Mouse (Mus musculus) kidney, embryonic 16.5 days (tissue): ENCODE measurements around the gene Iqce. TPM values are rescaled to one million over a fixed set of nuclear protein-coding genes. Genes with fewer than 3 reads are reported as not detected.

Experiments used
- ATAC-seq: fragments of 200-750 bp; cut with Nextera tagmentation; 2 replicates; pipeline ENCODE4 v1.8.0; 2017; ENCODE audit warnings: moderate TSS enrichment; ENCODE audit not compliant: low FRiP score, low TSS enrichment
- H3K27ac ChIP-seq: fragments of 300-500 bp; sonication (generic); 2 replicates; pipeline ENCODE4 v1.5.1; 2014; ENCODE audit warnings: low read length
- H3K27me3 ChIP-seq: fragments of 300-500 bp; sonication (generic); 2 replicates; pipeline ENCODE4 v1.6.1; 2014; ENCODE audit warnings: low read length, control low read depth, mixed read lengths; ENCODE audit not compliant: insufficient read depth
- H3K36me3 ChIP-seq: fragments of 300-500 bp; sonication (generic); 2 replicates; pipeline ENCODE4 v1.6.1; 2014; ENCODE audit warnings: low read length, control low read depth, mixed read lengths; ENCODE audit not compliant: insufficient read depth
- H3K4me1 ChIP-seq: fragments of 300-500 bp; sonication (generic); 2 replicates; pipeline ENCODE4 v1.6.1; 2014; ENCODE audit warnings: low read length, control low read depth, mixed read lengths; ENCODE audit not compliant: insufficient read depth
- H3K4me2 ChIP-seq: fragments of 300-500 bp; sonication (generic); replicated peaks from 2 replicates; pipeline ENCODE4 v1.6.1; 2014; ENCODE audit warnings: low read depth, low read length
- H3K4me3 ChIP-seq: fragments of 300-500 bp; sonication (generic); 2 replicates; pipeline ENCODE4 v1.5.1; 2014; ENCODE audit warnings: mild to moderate bottlenecking, low read length
- H3K9ac ChIP-seq: fragments of 300-500 bp; sonication (generic); replicated peaks from 2 replicates; pipeline ENCODE4 v1.6.1; 2014; ENCODE audit warnings: low read length
- H3K9me3 ChIP-seq: fragments of 300-500 bp; sonication (generic); 2 replicates; pipeline ENCODE4 v1.6.1; 2016; ENCODE audit warnings: low read length, control low read depth
- WGBS: fragments of 180-500 bp; shearing (Covaris S2); extraction: QIAGEN DNeasy Blood & Tissue Kit; methylation state at CpG from one replicate; pipeline ENCODE4 v1.1.7; 2014; 5-methylcytosine and 5-hydroxymethylcytosine counted together
- polyA plus RNA-seq: library from polyadenylated mRNA; unstranded; fragments of >200 nt; fragmentation: Nextera tagmentation; extraction: Ambion mirVana; gene quantifications from 2 replicates; pipeline ENCODE4 v1.2.1, GENCODE M21; 2015

Iqce gene
- polyA plus RNA-seq, 1 experiment from 2014 or later: 26.0 TPM

GRCm38 (mm10) chr5:140710315-140710714 is 8.1 kb upstream of the Iqce start:
- Histone ChIP-seq H3K9ac (no peak overlapping the region), H3K4me1 (peaks cover 7% of the 10 kb centered on the region), H3K4me2 (no peak overlapping the region), H3K9me3 (no peaks in the 10 kb centered on the region), H3K36me3 (peaks cover 61% of the 10 kb centered on the region), H3K27me3 (no peaks in the 10 kb centered on the region), H3K27ac (no peak overlapping the region), H3K4me3 (no peak overlapping the region)
- WGBS: 95% methylated on average over 6 of the region's 6 CpGs
- ATAC-seq: no peak

GRCm38 (mm10) chr5:140705501-140706171 is 3.5 kb upstream of the Iqce start:
- Histone ChIP-seq H3K4me2 (peak overlapping the region; percentile 83), H3K9ac (peak overlapping the region; percentile 81), H3K36me3 (peaks cover 20% of the 10 kb centered on the region), H3K4me3 (peak overlapping the region; percentile 63), H3K27me3 (no peaks in the 10 kb centered on the region), H3K27ac (peak overlapping the region; percentile 82), H3K9me3 (no peaks in the 10 kb centered on the region), H3K4me1 (peaks cover 23% of the 10 kb centered on the region)
- no peak for ATAC-seq
- 49% methylated on average over 7 of the region's 7 CpGs for WGBS

GRCm38 (mm10) chr5:140704378-140705251 is 2.4 kb upstream of the Iqce start, which contains the start of gene Brat1:
Gene Brat1, plus strand, starts transcription at chr5:140705011.
- peak within 1 kb of the TSS; percentile 81 for H3K9ac ChIP-seq
- H3K4me2 ChIP-seq: peak within 1 kb of the TSS; percentile 83
- peak; percentile 92 for ATAC-seq
- peak within 1 kb of the TSS; percentile 63 for H3K4me3 ChIP-seq
- peaks cover 32% of the 10 kb centered on the region for H3K4me1 ChIP-seq
- peak within 1 kb of the TSS; percentile 92 for H3K27ac ChIP-seq
- under 1% methylated on average over 69 of the region's 69 CpGs for WGBS
- no peaks in the 10 kb centered on the region for H3K9me3 ChIP-seq
- peaks cover 12% of the 10 kb centered on the region; the same call in 1 of the 2 replicates for H3K36me3 ChIP-seq
- no peaks in the 10 kb centered on the region for H3K27me3 ChIP-seq

GRCm38 (mm10) chr5:140703480-140704377 is 1.6 kb upstream of the Iqce start:
- H3K9ac ChIP-seq: peak overlapping the region; percentile 53
- peak overlapping the region; percentile 63 for H3K4me3 ChIP-seq
- 41% methylated on average over 17 of the region's 17 CpGs for WGBS
- H3K4me2 ChIP-seq: peak overlapping the region; percentile 44
- no peak for ATAC-seq
- H3K9me3 ChIP-seq: no peaks in the 10 kb centered on the region
- peak overlapping the region; percentile 92 for H3K27ac ChIP-seq
- H3K27me3 ChIP-seq: no peaks in the 10 kb centered on the region
- peaks cover 12% of the 10 kb centered on the region; the same call in 1 of the 2 replicates for H3K36me3 ChIP-seq
- peaks cover 32% of the 10 kb centered on the region for H3K4me1 ChIP-seq

GRCm38 (mm10) chr5:140702618-140703175 is 519 bp upstream of the Iqce start:
- Histone ChIP-seq H3K9ac (peak overlapping the region; percentile 90), H3K27me3 (no peaks in the 10 kb centered on the region), H3K36me3 (0 out of 2 replicates have a peak, but pooled peaks cover 6% of the 10 kb centered on the region), H3K9me3 (no peaks in the 10 kb centered on the region), H3K27ac (peak overlapping the region; percentile 87), H3K4me2 (peak overlapping the region; percentile 73), H3K4me1 (peaks cover 32% of the 10 kb centered on the region), H3K4me3 (peak overlapping the region; percentile 77)
- 65% methylated on average over 19 of the region's 19 CpGs for WGBS
- ATAC-seq: no peak

GRCm38 (mm10) chr5:140701661-140702060 is 517 bp downstream of the Iqce start:
- Histone ChIP-seq H3K27me3 (no peaks in the 10 kb centered on the region), H3K4me2 (peak overlapping the region; percentile 73), H3K36me3 (peaks cover 7% of the 10 kb centered on the region), H3K9me3 (no peaks in the 10 kb centered on the region), H3K4me1 (peaks cover 32% of the 10 kb centered on the region), H3K9ac (peak overlapping the region; percentile 90), H3K27ac (peak overlapping the region; percentile 87), H3K4me3 (peak overlapping the region; percentile 77)
- ATAC-seq: peak; percentile 25
- WGBS: 0% methylated on average over 25 of the region's 25 CpGs

GRCm38 (mm10) chr5:140699776-140700175 is 2.4 kb downstream of the Iqce start:
- Histone ChIP-seq H3K9ac (no peak overlapping the region), H3K4me2 (no peak overlapping the region), H3K9me3 (no peaks in the 10 kb centered on the region), H3K4me1 (peaks cover 25% of the 10 kb centered on the region), H3K4me3 (no peak overlapping the region), H3K27me3 (no peaks in the 10 kb centered on the region), H3K36me3 (peaks cover 16% of the 10 kb centered on the region), H3K27ac (no peak overlapping the region)
- no peak for ATAC-seq
- WGBS: 73% methylated on average over 9 of the region's 9 CpGs

- Histone ChIP-seq H3K4me2 (no peak overlapping the region), H3K27ac (no peak overlapping the region), H3K36me3 (peaks cover 33% of the 10 kb centered on the region), H3K27me3 (no peaks in the 10 kb centered on the region), H3K4me1 (peaks cover 12% of the 10 kb centered on the region), H3K9me3 (no peaks in the 10 kb centered on the region), H3K9ac (no peak overlapping the region), H3K4me3 (no peak overlapping the region)
- no peak for ATAC-seq
- WGBS: 80% methylated on average over 7 of the region's 7 CpGs
Measured at GRCm38 (mm10) chr5:140695987-140696386, 6.2 kb downstream of the Iqce start.

- no peak overlapping the region for H3K4me3 ChIP-seq
- H3K36me3 ChIP-seq: peaks cover 40% of the 10 kb centered on the region
- H3K4me2 ChIP-seq: no peak overlapping the region
- no peaks in the 10 kb centered on the region for H3K4me1 ChIP-seq
- H3K27ac ChIP-seq: no peak overlapping the region
- ATAC-seq: no peak
- no peaks in the 10 kb centered on the region for H3K27me3 ChIP-seq
- WGBS: 52% methylated on average over 3 of the region's 3 CpGs
- no peak overlapping the region for H3K9ac ChIP-seq
- no peaks in the 10 kb centered on the region for H3K9me3 ChIP-seq
Measured at GRCm38 (mm10) chr5:140688434-140688833, 13.7 kb downstream of the Iqce start.
